Mouse (Mus musculus) forebrain, embryonic 16.5 days (tissue): ENCODE results near the gene Ccdc85c. TPM values are rescaled to one million over a fixed set of nuclear protein-coding genes. Genes with fewer than 3 reads are reported as not detected.

Experiments
- ATAC-seq: fragments of 200-750 bp; cut with Nextera tagmentation; 2 replicates; pipeline ENCODE4 v1.8.0; 2017; ENCODE audit warnings: mild to moderate bottlenecking, moderate library complexity
- H3K27ac ChIP-seq: fragments of 300-500 bp; sonication (generic); 2 replicates; pipeline ENCODE4 v1.5.1; 2014; ENCODE audit warnings: low read length, control low read depth
- H3K27me3 ChIP-seq: fragments of 300-500 bp; sonication (generic); replicated peaks from 2 replicates; pipeline ENCODE4 v1.6.1; 2014; ENCODE audit warnings: low read length; ENCODE audit not compliant: control insufficient read depth, insufficient read depth
- H3K36me3 ChIP-seq: fragments of 300-500 bp; sonication (generic); 2 replicates; pipeline ENCODE4 v1.6.1; 2014; ENCODE audit not compliant: control insufficient read depth, insufficient read depth
- H3K4me1 ChIP-seq: fragments of 300-500 bp; sonication (generic); replicated peaks from 2 replicates; pipeline ENCODE4 v1.6.1; 2014; ENCODE audit warnings: low read length; ENCODE audit not compliant: control insufficient read depth, insufficient read depth
- H3K4me2 ChIP-seq: fragments of 300-500 bp; sonication (generic); 2 replicates; pipeline ENCODE4 v1.6.1; 2014; ENCODE audit warnings: mild to moderate bottlenecking, low read length, control low read depth
- H3K4me3 ChIP-seq: fragments of 300-500 bp; sonication (generic); replicated peaks from 2 replicates; pipeline ENCODE4 v1.5.1; 2014; ENCODE audit warnings: mild to moderate bottlenecking, low read length, control low read depth
- H3K9ac ChIP-seq: fragments of 300-500 bp; sonication (generic); replicated peaks from 2 replicates; pipeline ENCODE4 v1.6.1; 2014; ENCODE audit warnings: low read depth, low read length, control low read depth
- H3K9me3 ChIP-seq: fragments of 300-500 bp; sonication (generic); 2 replicates; pipeline ENCODE4 v1.6.1; 2016; ENCODE audit warnings: low read length; ENCODE audit not compliant: control insufficient read depth
- WGBS: fragments of 180-500 bp; shearing (Covaris S2); extraction: QIAGEN DNeasy Blood & Tissue Kit; methylation state at CpG from one replicate; pipeline ENCODE4 v1.1.7; 2014; 5-methylcytosine and 5-hydroxymethylcytosine counted together
- polyA plus RNA-seq: library from polyadenylated mRNA; unstranded; fragments of >200 nt; fragmentation: Nextera tagmentation; extraction: Ambion mirVana; gene quantifications from 2 replicates; pipeline ENCODE4 v1.2.1, GENCODE M21; 2015

Gene Ccdc85c
- polyA plus RNA-seq, 1 experiment from 2014 or later = 12.0 TPM

DNA sequence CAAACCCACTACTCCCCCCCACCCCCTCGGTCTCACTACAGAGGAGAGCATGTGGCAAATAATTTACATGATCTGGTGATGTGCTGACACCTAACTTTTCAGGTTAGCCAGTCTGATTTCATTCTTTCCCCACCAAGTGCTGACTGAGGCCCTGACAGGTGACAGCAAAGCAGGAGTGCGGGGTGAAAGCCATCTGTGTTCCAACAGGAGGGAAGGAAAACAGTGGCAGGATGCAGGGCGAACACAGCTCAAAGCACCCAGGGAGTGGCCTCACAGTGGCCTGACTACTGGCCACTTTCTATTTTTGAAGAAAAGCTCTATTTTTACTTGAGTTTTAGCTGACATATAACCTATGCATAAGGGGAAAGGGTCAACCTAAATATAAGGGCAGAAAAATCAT lies 111.5 kb downstream of the Ccdc85c start:
- Histone ChIP-seq H3K4me1 (no peaks in the 10 kb centered on the region), H3K9ac (no peak overlapping the region), H3K4me2 (no peak overlapping the region), H3K36me3 (no peaks in the 10 kb centered on the region), H3K9me3 (no peaks in the 10 kb centered on the region), H3K4me3 (no peak overlapping the region), H3K27ac (no peak overlapping the region), H3K27me3 (no peaks in the 10 kb centered on the region)
- ATAC-seq = no peak
- 75% methylated on average over 3 of the region's 3 CpGs for WGBS

GRCm38 (mm10) chr12:108162036-108162435 lies 113.2 kb downstream of the Ccdc85c start:
- H3K4me2 ChIP-seq = no peak overlapping the region
- H3K36me3 ChIP-seq = no peaks in the 10 kb centered on the region
- WGBS = 88% methylated on average over 1 of the region's 1 CpGs
- no peak for ATAC-seq
- H3K4me3 ChIP-seq = no peak overlapping the region
- H3K27ac ChIP-seq = no peak overlapping the region
- H3K9me3 ChIP-seq = no peaks in the 10 kb centered on the region
- H3K27me3 ChIP-seq = no peaks in the 10 kb centered on the region
- H3K9ac ChIP-seq = no peak overlapping the region
- no peaks in the 10 kb centered on the region for H3K4me1 ChIP-seq

DNA sequence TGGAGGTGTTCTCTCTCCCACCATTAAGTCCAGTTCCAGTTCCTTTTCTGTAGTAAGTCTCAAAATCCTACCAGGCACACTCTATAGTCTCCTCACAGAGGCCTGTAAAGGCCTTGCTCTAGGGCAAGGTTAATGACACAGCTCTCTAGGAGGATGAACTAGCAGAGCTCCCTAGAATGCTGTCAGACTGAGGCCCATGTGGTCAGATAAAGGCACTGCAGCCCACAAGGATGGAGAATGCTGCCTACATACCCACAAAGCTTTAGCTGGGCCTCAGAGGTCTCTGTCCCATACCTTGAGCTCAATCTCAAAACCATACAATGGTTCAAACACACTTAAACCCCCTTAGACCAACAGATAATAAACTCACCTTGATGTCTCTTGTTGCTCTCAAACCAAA lies 115.4 kb downstream of the Ccdc85c start:
- Histone ChIP-seq H3K4me3 (no peak overlapping the region), H3K4me1 (no peaks in the 10 kb centered on the region), H3K4me2 (no peak overlapping the region), H3K27ac (no peak overlapping the region), H3K36me3 (peaks cover 2% of the 10 kb centered on the region; the same call in 1 of the 2 replicates), H3K9ac (no peak overlapping the region), H3K27me3 (no peaks in the 10 kb centered on the region), H3K9me3 (no peaks in the 10 kb centered on the region)
- ATAC-seq = no peak

Other genes with a start within 250 kb of the Ccdc85c start
- 104 and 116 TPM in 2 replicates for gene Setd3, start 96.1 kb downstream of the Ccdc85c start, polyA plus RNA-seq
- 3.1 and 3.2 TPM in 2 replicates for gene Ccnk, start 95.8 kb downstream of the Ccdc85c start, polyA plus RNA-seq
- 1.6 and 2.3 TPM in 2 replicates for gene Hhipl1, start 30.8 kb upstream of the Ccdc85c start, polyA plus RNA-seq
- gene Cyp46a1, start 59.0 kb upstream of the Ccdc85c start, polyA plus RNA-seq = 23.8 and 28.4 TPM in 2 replicates
- 86.7 and 88.4 TPM in 2 replicates for gene Eml1, start 95.5 kb upstream of the Ccdc85c start, polyA plus RNA-seq